Mouse (Mus musculus): ENCODE data around the gene Pitpnm2.

The Pitpnm2 gene

GRCm38 (mm10) chr5:124180500-124181167, 68.9 kb downstream of the Pitpnm2 start:
- DNase-seq (ENCODE audit: low read depth, low spot score): no peak

GRCm38 (mm10) chr5:124179411-124179810, 70.1 kb downstream of the Pitpnm2 start:
- DNase-seq (ENCODE audit: low read depth, low spot score): no peak

GRCm38 (mm10) chr5:124176726-124177132, 72.8 kb downstream of the Pitpnm2 start:
- DNase-seq (ENCODE audit: low read depth, low spot score): no peak

- DNase-seq (ENCODE audit: low read depth, low spot score): no peak
Measured at GRCm38 (mm10) chr5:124175138-124175537, 74.4 kb downstream of the Pitpnm2 start.

- DNase-seq (ENCODE audit: low read depth, low spot score): no peak
Measured at GRCm38 (mm10) chr5:124173012-124173985, 76.3 kb downstream of the Pitpnm2 start.

GRCm38 (mm10) chr5:124172246-124172645, 77.3 kb downstream of the Pitpnm2 start:
- no peak for DNase-seq (ENCODE audit: low read depth, low spot score)

- DNase-seq (ENCODE audit: low read depth, low spot score): no peak
Measured at GRCm38 (mm10) chr5:124171781-124172180, 77.8 kb downstream of the Pitpnm2 start.

- no peak for DNase-seq (ENCODE audit: low read depth, low spot score)
Measured at GRCm38 (mm10) chr5:124169224-124169621, 80.3 kb downstream of the Pitpnm2 start.

GRCm38 (mm10) chr5:124168428-124169223, 80.9 kb downstream of the Pitpnm2 start:
- no peak for DNase-seq (ENCODE audit: low read depth, low spot score)

- DNase-seq (ENCODE audit: low read depth, low spot score): no peak
Measured at GRCm38 (mm10) chr5:124167621-124168020, 81.9 kb downstream of the Pitpnm2 start.

- DNase-seq (ENCODE audit: low read depth, low spot score): no peak
Measured at GRCm38 (mm10) chr5:124166741-124167140, 82.8 kb downstream of the Pitpnm2 start.

- no peak for DNase-seq (ENCODE audit: low read depth, low spot score)
Measured at GRCm38 (mm10) chr5:124165622-124166570, 83.7 kb downstream of the Pitpnm2 start.

GRCm38 (mm10) chr5:124163445-124163844, 86.1 kb downstream of the Pitpnm2 start:
- DNase-seq (ENCODE audit: low read depth, low spot score): no peak

- no peak for DNase-seq (ENCODE audit: low read depth, low spot score)
Measured at GRCm38 (mm10) chr5:124162577-124162976, 87.0 kb downstream of the Pitpnm2 start.

- no peak for DNase-seq (ENCODE audit: low read depth, low spot score)
Measured at GRCm38 (mm10) chr5:124161831-124162230, 87.7 kb downstream of the Pitpnm2 start.

GRCm38 (mm10) chr5:124159453-124159852, 90.1 kb downstream of the Pitpnm2 start:
- DNase-seq (ENCODE audit: low read depth, low spot score): no peak

- no peak for DNase-seq (ENCODE audit: low read depth, low spot score)
Measured at GRCm38 (mm10) chr5:124158305-124158704, 91.3 kb downstream of the Pitpnm2 start.

GRCm38 (mm10) chr5:124155943-124156342, 93.6 kb downstream of the Pitpnm2 start:
- DNase-seq (ENCODE audit: low read depth, low spot score): no peak

- DNase-seq (ENCODE audit: low read depth, low spot score): no peak
Measured at GRCm38 (mm10) chr5:124152734-124153133, 96.8 kb downstream of the Pitpnm2 start.

- DNase-seq (ENCODE audit: low read depth, low spot score): no peak
Measured at GRCm38 (mm10) chr5:124150895-124151294, 98.7 kb downstream of the Pitpnm2 start.

GRCm38 (mm10) chr5:124149028-124149427, 100.5 kb downstream of the Pitpnm2 start:
- DNase-seq (ENCODE audit: low read depth, low spot score): no peak

Measured in c-Kit-negative CD71-positive TER-119-positive erythroid progenitor cells, embryonic 14.5 days (primary cell).